Mouse (Mus musculus) CH12.LX (cell line): ENCODE data around the gene Cebpg. TPM values are rescaled to one million over a fixed set of nuclear protein-coding genes. Genes with fewer than 3 reads are reported as not detected.

Experiments
- DNase-seq: peaks from one replicate; pipeline ENCODE4 v3.0.0-alpha.2; 2013; ENCODE audit errors: extremely low read depth
- H3K27ac ChIP-seq: 2 replicates; pipeline ENCODE4 v1.5.1; 2012; ENCODE audit warnings: low read depth, mild to moderate bottlenecking, control low read depth, moderate library complexity; ENCODE audit not compliant: insufficient read depth
- H3K27me3 ChIP-seq: replicated peaks from 2 replicates; pipeline ENCODE3; 2012; ENCODE audit warnings: inconsistent platforms
- H3K36me3 ChIP-seq, 2 experiments: replicated peaks in 1 of 2; 2 replicates each; pipeline versions ENCODE3 to v1.6.1; 2012; ENCODE audit warnings: inconsistent platforms in 1 of 2, low read length in 1 of 2, mild to moderate bottlenecking in 1 of 2, mixed read lengths in 1 of 2, moderate library complexity in 1 of 2; ENCODE audit not compliant: control insufficient read depth in 1 of 2, insufficient read depth in 1 of 2
- H3K4me1 ChIP-seq, 2 experiments: 2 replicates each; pipeline ENCODE4 v1.6.1; 2012; ENCODE audit warnings: inconsistent platforms in 1 of 2, moderate library complexity in 1 of 2; ENCODE audit not compliant: insufficient read depth in 2 of 2, control insufficient read depth in 1 of 2
- H3K4me2 ChIP-seq: 2 replicates; pipeline ENCODE4 v1.6.1; 2012; ENCODE audit warnings: low read depth, mild to moderate bottlenecking, control low read depth; ENCODE audit not compliant: poor library complexity, insufficient read depth, severe bottlenecking
- H3K4me3 ChIP-seq, 3 experiments: fragments of 150-350 bp in 1 of 3; sonication (generic) in 1 of 3; replicated peaks in 1 of 3; 2 replicates each; pipeline versions ENCODE3 to v1.5.1; 2011 to 2012; ENCODE audit warnings: low read depth in 2 of 3, low read length in 2 of 3, mild to moderate bottlenecking in 2 of 3, moderate library complexity in 2 of 3, control low read depth in 1 of 3, improper control_type of control experiment in 1 of 3, inconsistent platforms in 1 of 3, mixed read lengths in 1 of 3; ENCODE audit not compliant: poor library complexity in 1 of 3
- H3K79me2 ChIP-seq: replicated peaks from 2 replicates; pipeline ENCODE4 v1.6.1; 2012; ENCODE audit warnings: mild to moderate bottlenecking, moderate library complexity; ENCODE audit not compliant: control insufficient read depth, poor library complexity, insufficient read depth, severe bottlenecking; ENCODE audit errors: extremely low read depth
- H3K9ac ChIP-seq: 2 replicates; pipeline ENCODE4 v1.6.1; 2012; ENCODE audit warnings: low read depth, mild to moderate bottlenecking, control low read depth, moderate library complexity; ENCODE audit not compliant: insufficient read depth
- H3K9me3 ChIP-seq: replicated peaks from 2 replicates; pipeline ENCODE3; 2012; ENCODE audit warnings: low read length, inconsistent platforms, mixed read lengths
- BHLHE40 ChIP-seq: IDR thresholded peaks from 2 replicates; pipeline ENCODE4 v1.6.1; 2011; ENCODE audit warnings: mild to moderate bottlenecking, low read depth, low read length, improper control_type of control experiment
- CHD1 ChIP-seq: IDR thresholded peaks from 2 replicates; pipeline ENCODE4 v1.6.1; 2012; ENCODE audit warnings: low read depth, low read length, improper control_type of control experiment, inconsistent platforms
- CHD2 ChIP-seq: IDR thresholded peaks from 2 replicates; pipeline ENCODE4 v1.6.1; 2011; ENCODE audit warnings: low read length, improper control_type of control experiment
- CTCF ChIP-seq, 2 experiments: IDR thresholded peaks in 1 of 2; conservative IDR thresholded peaks in 1 of 2; 2 replicates each; pipeline ENCODE4 v1.5.1; 2011 to 2012; ENCODE audit warnings: low read depth in 2 of 2, low read length in 2 of 2, improper control_type of control experiment in 1 of 2, inconsistent platforms in 1 of 2, mild to moderate bottlenecking in 1 of 2, moderate library complexity in 1 of 2
- E2F4 ChIP-seq: IDR thresholded peaks from 2 replicates; pipeline ENCODE4 v1.6.1; 2011; ENCODE audit warnings: low read depth, low read length, improper control_type of control experiment; ENCODE audit not compliant: insufficient replicate concordance
- ELF1 ChIP-seq: IDR thresholded peaks from 2 replicates; pipeline ENCODE4 v1.6.1; 2014; ENCODE audit warnings: low read depth, mild to moderate bottlenecking, inconsistent platforms, low read length, improper control_type of control experiment
- EP300 ChIP-seq: IDR thresholded peaks from 2 replicates; pipeline ENCODE4 v1.6.1; 2011; ENCODE audit warnings: low read length, improper control_type of control experiment
- ETS1 ChIP-seq: conservative IDR thresholded peaks from 2 replicates; pipeline ENCODE4 v1.6.1; 2012; ENCODE audit warnings: low read depth, mild to moderate bottlenecking, inconsistent platforms, low read length, improper control_type of control experiment, moderate library complexity
- GABPA ChIP-seq: IDR thresholded peaks from 2 replicates; pipeline ENCODE4 v1.6.1; 2012; ENCODE audit warnings: low read depth, low read length, improper control_type of control experiment, inconsistent platforms; ENCODE audit not compliant: insufficient replicate concordance
- HCFC1 ChIP-seq: IDR thresholded peaks from 2 replicates; pipeline ENCODE4 v1.6.1; 2012; ENCODE audit warnings: low read depth, mild to moderate bottlenecking, inconsistent platforms, low read length, improper control_type of control experiment
- IRF4 ChIP-seq: IDR thresholded peaks from 2 replicates; pipeline ENCODE4 v1.6.1; 2014; ENCODE audit warnings: low read depth, mild to moderate bottlenecking, inconsistent platforms, low read length, improper control_type of control experiment
- JUN ChIP-seq: IDR thresholded peaks from 2 replicates; pipeline ENCODE4 v1.6.1; 2011; ENCODE audit warnings: low read depth, mild to moderate bottlenecking, low read length, improper control_type of control experiment, moderate library complexity; ENCODE audit not compliant: insufficient read depth
- JUND ChIP-seq: conservative IDR thresholded peaks from 2 replicates; pipeline ENCODE4 v1.6.1; 2011; ENCODE audit warnings: low read depth, low read length, improper control_type of control experiment
- KAT2A ChIP-seq: IDR thresholded peaks from 2 replicates; pipeline ENCODE4 v1.6.1; 2012; ENCODE audit warnings: low read length, improper control_type of control experiment, inconsistent platforms; ENCODE audit not compliant: insufficient replicate concordance
- MAFK ChIP-seq: IDR thresholded peaks from 2 replicates; pipeline ENCODE4 v1.6.1; 2011; ENCODE audit warnings: low read length, improper control_type of control experiment; ENCODE audit not compliant: insufficient replicate concordance
- MAX ChIP-seq: IDR thresholded peaks from 2 replicates; pipeline ENCODE4 v1.6.1; 2011; ENCODE audit warnings: low read length, improper control_type of control experiment
- MAZ ChIP-seq: IDR thresholded peaks from 2 replicates; pipeline ENCODE4 v1.6.1; 2012; ENCODE audit warnings: low read depth, mild to moderate bottlenecking, inconsistent platforms, low read length, improper control_type of control experiment, moderate library complexity
- MEF2A ChIP-seq: IDR thresholded peaks from 2 replicates; pipeline ENCODE4 v1.6.1; 2014; ENCODE audit warnings: low read depth, mild to moderate bottlenecking, inconsistent platforms, low read length, improper control_type of control experiment, borderline replicate concordance
- MXI1 ChIP-seq: IDR thresholded peaks from 2 replicates; pipeline ENCODE4 v1.6.1; 2011; ENCODE audit warnings: mild to moderate bottlenecking, low read depth, low read length, improper control_type of control experiment
- MYC ChIP-seq: IDR thresholded peaks from 2 replicates; pipeline ENCODE4 v1.6.1; 2011; ENCODE audit warnings: low read depth, mild to moderate bottlenecking, improper control_type of control experiment, low read length
- NELFE ChIP-seq: IDR thresholded peaks from 2 replicates; pipeline ENCODE4 v1.6.1; 2011; ENCODE audit warnings: low read depth, low read length, improper control_type of control experiment
- NRF1 ChIP-seq: IDR thresholded peaks from 2 replicates; pipeline ENCODE4 v1.6.1; 2014; ENCODE audit warnings: low read depth, mild to moderate bottlenecking, inconsistent platforms, low read length, improper control_type of control experiment, moderate library complexity
- PAX5 ChIP-seq: IDR thresholded peaks from 2 replicates; pipeline ENCODE4 v1.6.1; 2012; ENCODE audit warnings: low read length, inconsistent platforms, mixed read lengths
- POLR2A ChIP-seq: IDR thresholded peaks from 2 replicates; pipeline ENCODE4 v1.6.1; 2011; ENCODE audit warnings: low read depth, mild to moderate bottlenecking, improper control_type of control experiment, low read length
- POLR2AphosphoS2 ChIP-seq: IDR thresholded peaks from 2 replicates; pipeline ENCODE4 v1.6.1; 2011; ENCODE audit warnings: low read depth, low read length, improper control_type of control experiment
- RAD21 ChIP-seq: IDR thresholded peaks from 2 replicates; pipeline ENCODE4 v1.6.1; 2011; ENCODE audit warnings: low read depth, mild to moderate bottlenecking, low read length, improper control_type of control experiment, moderate library complexity
- RCOR1 ChIP-seq: conservative IDR thresholded peaks from 2 replicates; pipeline ENCODE4 v1.6.1; 2012; ENCODE audit warnings: low read depth, mild to moderate bottlenecking, inconsistent platforms, low read length, improper control_type of control experiment
- SIN3A ChIP-seq: IDR thresholded peaks from 2 replicates; pipeline ENCODE4 v1.6.1; 2012; ENCODE audit warnings: low read length, improper control_type of control experiment, inconsistent platforms
- SMC3 ChIP-seq: IDR thresholded peaks from 2 replicates; pipeline ENCODE4 v1.6.1; 2011; ENCODE audit warnings: low read depth, low read length, improper control_type of control experiment
- TBP ChIP-seq: conservative IDR thresholded peaks from 2 replicates; pipeline ENCODE4 v1.6.1; 2011; ENCODE audit warnings: low read depth, low read length, improper control_type of control experiment
- TCF12 ChIP-seq: IDR thresholded peaks from 2 replicates; pipeline ENCODE4 v1.6.1; 2014; ENCODE audit warnings: low read depth, mild to moderate bottlenecking, inconsistent platforms, low read length, improper control_type of control experiment
- UBTF ChIP-seq: IDR thresholded peaks from 2 replicates; pipeline ENCODE4 v1.6.1; 2012; ENCODE audit warnings: low read depth, mild to moderate bottlenecking, inconsistent platforms, low read length, improper control_type of control experiment, moderate library complexity
- USF1 ChIP-seq: IDR thresholded peaks from 2 replicates; pipeline ENCODE4 v1.6.1; 2014; ENCODE audit warnings: low read depth, mild to moderate bottlenecking, inconsistent platforms, low read length, improper control_type of control experiment
- USF2 ChIP-seq: conservative IDR thresholded peaks from 2 replicates; pipeline ENCODE4 v1.6.1; 2011; ENCODE audit warnings: low read depth, low read length, improper control_type of control experiment
- ZC3H11A ChIP-seq: IDR thresholded peaks from 2 replicates; pipeline ENCODE4 v1.6.1; 2012; ENCODE audit warnings: low read depth, mild to moderate bottlenecking, inconsistent platforms, low read length, improper control_type of control experiment
- ZKSCAN1 ChIP-seq: IDR thresholded peaks from 2 replicates; pipeline ENCODE4 v1.6.1; 2012; ENCODE audit warnings: low read depth, inconsistent platforms, low read length, improper control_type of control experiment, borderline replicate concordance
- ZMIZ1 ChIP-seq: IDR thresholded peaks from 2 replicates; pipeline ENCODE4 v1.6.1; 2012; ENCODE audit warnings: low read depth, mild to moderate bottlenecking, inconsistent platforms, low read length, improper control_type of control experiment
- ZNF384 ChIP-seq: IDR thresholded peaks from 2 replicates; pipeline ENCODE4 v1.6.1; 2012; ENCODE audit warnings: low read depth, low read length, improper control_type of control experiment, inconsistent platforms
- dilution Hi-C: fragments of 300-500 bp; cut with MboI; formaldehyde crosslinking; loops from 2 replicates; pipeline ENCODE4 v1.14.3; 2020; ENCODE audit warnings: low sequenced_read_pairs; ENCODE audit not compliant: extremely low pct_unique_long_range_greater_than_20kb, extremely low pct_ligation_motif_present
- in situ Hi-C: fragments of 300-500 bp; cut with MboI; formaldehyde crosslinking; loops from 3 replicates; pipeline ENCODE4 v1.14.3; 2019; ENCODE audit warnings: low sequenced_read_pairs, low pct_ligation_motif_present, low pct_unique_long_range_greater_than_20kb, mixed read lengths
- polyA plus RNA-seq: library from polyadenylated mRNA; unstranded; fragments of >175 nt; gene quantifications from 2 replicates; pipeline ENCODE4 v1.2.1, GENCODE M21; 2012; ENCODE audit warnings: low read depth; ENCODE audit not compliant: insufficient read length
- total RNA-seq, 2 experiments: library from RNA; depleted of rRNA; stranded (reverse); fragments of 300-350 nt in 1 of 2; fragments of >200 nt in 1 of 2; gene quantifications; 2 replicates each; pipeline ENCODE4 v1.2.3; 2012 to 2014

The Cebpg gene
- total and polyA plus RNA-seq, 3 experiments = 23.5 to 34.6 (median 25.3) TPM

DNA sequence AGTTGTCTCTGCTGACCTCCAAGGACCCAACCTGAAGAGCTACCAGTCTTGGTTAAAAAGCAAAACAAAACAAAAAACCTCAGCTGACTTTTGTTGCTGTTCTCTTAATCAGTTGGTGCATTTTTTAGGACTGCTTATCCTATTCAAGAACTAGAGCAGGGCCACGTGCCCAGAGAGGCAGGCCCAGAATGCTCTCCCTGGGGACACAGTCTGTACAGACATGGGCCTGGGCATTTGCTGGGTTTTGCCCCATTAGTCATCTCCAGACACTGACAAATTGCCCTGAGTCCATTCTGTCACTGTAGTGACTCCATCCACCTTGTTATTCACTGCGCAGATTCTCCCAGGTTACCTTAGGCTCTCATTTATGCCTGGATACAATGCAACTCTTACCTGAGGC, 41.1 kb downstream of the Cebpg start:
- H3K4me3 ChIP-seq = no peak overlapping the region
- H3K27me3 ChIP-seq = no peaks in the 10 kb centered on the region
- H3K4me1 ChIP-seq = peaks cover 18 to 21% of the 10 kb centered on the region in 2 experiments
- H3K79me2 ChIP-seq = no peaks in the 10 kb centered on the region
- in situ Hi-C loops (loop anchor here (10.0 kb wide), 1 partner anchor 330 kb away; no protein-coding TSS in a partner anchor), dilution Hi-C loops (no loop called here)
- TF ChIP-seq RAD21 = no peak
- TF ChIP-seq SMC3 = no peak
- no peak for TF ChIP-seq UBTF
- no peak for TF ChIP-seq GABPA
- TF ChIP-seq MAX = peak; percentile 89
- TF ChIP-seq MAFK = no peak
- peak; percentile 64 for TF ChIP-seq USF2
- peak; percentile 92 for TF ChIP-seq IRF4
- no peak for TF ChIP-seq ZC3H11A
- TF ChIP-seq HCFC1 = no peak
- TF ChIP-seq TBP = no peak
- TF ChIP-seq CHD1 = no peak
- TF ChIP-seq MXI1 = peak; percentile 69
- TF ChIP-seq MYC = peak; percentile 75
- TF ChIP-seq USF1 = peak; percentile 73
- no peak for TF ChIP-seq KAT2A
- TF ChIP-seq CTCF (conservative IDR thresholded peaks at IDR 0.05 in 1 of 2, IDR thresholded peaks at IDR 0.05 in 1 of 2; ENCODE audit: low read depth in 2 of 2, low read length in 2 of 2) = no peak
- TF ChIP-seq RCOR1 = no peak; the same call in 1 of the 2 replicates
- TF ChIP-seq POLR2AphosphoS2 = no peak
- no peak for TF ChIP-seq MAZ
- TF ChIP-seq JUN = no peak
- TF ChIP-seq NRF1 = peak; percentile 34
- no peak for TF ChIP-seq CHD2
- TF ChIP-seq EP300 = peak; percentile 75
- peak; percentile 62 for TF ChIP-seq ETS1
- no peak for TF ChIP-seq NELFE
- no peak for TF ChIP-seq ZNF384
- TF ChIP-seq BHLHE40 = peak; percentile 93
- TF ChIP-seq E2F4 = no peak
- TF ChIP-seq POLR2A = no peak
- no peak for TF ChIP-seq ELF1
- no peak for TF ChIP-seq JUND
- no peak for TF ChIP-seq PAX5
- TF ChIP-seq TCF12 = peak; percentile 47; the same call in 1 of the 2 replicates
- no peak for TF ChIP-seq ZMIZ1
- TF ChIP-seq SIN3A = peak; percentile 1; the same call in 1 of the 2 replicates
- peak; percentile 57; the same call in 1 of the 2 replicates for TF ChIP-seq MEF2A
- TF ChIP-seq ZKSCAN1 = no peak
- peak; percentile 53 for DNase-seq
- peak overlapping the region; percentile 88 for H3K27ac ChIP-seq
- H3K9me3 ChIP-seq = peaks cover 4% of the 10 kb centered on the region
- peaks cover 0 to 54% of the 10 kb centered on the region in 2 experiments for H3K36me3 ChIP-seq
- H3K9ac ChIP-seq = 0 out of 2 replicates have a peak overlapping the region, but pooled peaks have one; percentile 20
- no peak overlapping the region; the same call in 1 of the 2 replicates for H3K4me2 ChIP-seq
